Mouse (Mus musculus) limb, embryonic 10.5 days (tissue): ENCODE measurements at regions not wholly inside any gene's neighbourhood (a gene's known extent, or its start where the extent isn't known, plus 50 kb on each side); places are given as distances from the start of the nearest gene placed in this dataset.

Experiments used
- DNase-seq: peaks from one replicate; pipeline ENCODE4 v3.0.0-alpha.2; 2017; ENCODE audit warnings: low spot score
- H3K27ac ChIP-seq: fragments of 300-500 bp; sonication (generic); 2 replicates; pipeline ENCODE4 v1.5.1; 2016; ENCODE audit warnings: mild to moderate bottlenecking
- H3K27me3 ChIP-seq: fragments of 300-500 bp; sonication (generic); 2 replicates; pipeline ENCODE4 v1.6.1; 2016; ENCODE audit warnings: low read depth, mild to moderate bottlenecking; ENCODE audit not compliant: poor library complexity, severe bottlenecking
- H3K36me3 ChIP-seq: fragments of 300-500 bp; sonication (generic); 2 replicates; pipeline ENCODE4 v1.6.1; 2016; ENCODE audit warnings: mild to moderate bottlenecking, moderate library complexity
- H3K4me1 ChIP-seq: fragments of 300-500 bp; sonication (generic); 2 replicates; pipeline ENCODE4 v1.6.1; 2016
- H3K4me3 ChIP-seq: fragments of 300-500 bp; sonication (generic); 2 replicates; pipeline ENCODE4 v1.5.1; 2016; ENCODE audit warnings: mild to moderate bottlenecking, moderate library complexity
- H3K9me3 ChIP-seq: fragments of 300-500 bp; sonication (generic); replicated peaks from 2 replicates; pipeline ENCODE4 v1.6.1; 2016; ENCODE audit warnings: mild to moderate bottlenecking
- WGBS: fragments of 180-500 bp; shearing (Covaris S2); methylation state at CpG from one replicate; pipeline ENCODE4 v1.1.7; 2016; 5-methylcytosine and 5-hydroxymethylcytosine counted together

DNA sequence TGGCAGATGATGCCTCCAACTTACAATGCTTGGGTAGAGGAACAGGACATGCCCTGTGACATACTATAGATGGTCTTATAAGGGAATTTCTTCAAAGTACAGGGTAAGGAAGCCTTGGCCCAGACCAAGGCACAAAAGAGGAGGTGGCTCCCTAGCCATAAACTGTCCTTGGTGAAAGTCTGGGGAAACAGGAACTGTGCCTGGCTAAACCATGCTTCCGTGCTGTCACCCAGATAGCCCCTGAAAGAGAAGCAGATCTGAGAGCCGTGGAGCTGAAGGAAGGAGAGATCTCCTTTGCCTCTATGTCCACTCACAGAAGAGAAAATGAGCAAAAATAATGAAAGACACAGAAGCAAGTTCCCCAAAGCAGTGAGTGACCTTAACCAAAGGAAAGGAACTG, 248.0 kb downstream of the Tcerg1l start:
- Histone ChIP-seq H3K36me3 (no peaks in the 10 kb centered on the region), H3K27me3 (no peaks in the 10 kb centered on the region), H3K27ac (no peak overlapping the region), H3K4me1 (0 out of 2 replicates have a peak, but pooled peaks cover 3% of the 10 kb centered on the region), H3K9me3 (no peaks in the 10 kb centered on the region), H3K4me3 (no peak overlapping the region)
- 90% methylated on average over 2 of the region's 2 CpGs for WGBS
- no peak for DNase-seq

DNA sequence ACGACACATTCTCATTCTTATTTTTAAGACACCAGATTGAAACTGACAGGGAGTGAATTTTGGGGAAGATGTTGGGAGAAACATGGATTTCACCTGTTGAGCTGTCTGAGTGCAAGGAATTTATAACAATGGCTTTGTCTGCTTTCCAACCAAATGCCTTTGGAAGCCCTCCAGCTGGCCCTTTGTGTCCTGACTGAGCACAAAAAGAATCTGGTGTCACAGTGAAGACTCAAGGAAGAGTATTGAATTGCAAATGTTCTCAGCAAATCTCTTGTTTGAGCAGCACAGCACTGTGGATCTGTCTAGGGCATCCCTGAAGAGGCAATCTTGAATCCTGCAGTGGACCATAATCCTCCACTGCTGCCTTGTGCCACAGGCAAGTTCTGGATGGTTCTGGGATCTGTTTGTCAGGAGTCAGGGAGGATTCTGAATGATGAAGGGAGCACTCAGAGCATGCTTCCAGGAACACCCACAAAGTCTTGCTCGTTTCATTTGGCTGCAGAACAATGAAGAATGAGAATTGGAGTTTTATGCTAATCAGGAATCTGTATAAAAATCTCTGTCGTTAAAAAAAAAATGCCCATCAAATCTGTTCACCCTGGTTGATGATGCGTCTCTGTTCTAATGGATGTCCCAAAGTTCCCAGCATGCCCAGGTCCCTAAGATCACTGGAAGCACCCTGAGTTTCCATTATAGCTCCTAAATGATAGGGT, 243.9 kb downstream of the Tcerg1l start:
- Histone ChIP-seq H3K4me1 (0 out of 2 replicates have a peak, but pooled peaks cover 3% of the 10 kb centered on the region), H3K9me3 (no peaks in the 10 kb centered on the region), H3K27me3 (no peaks in the 10 kb centered on the region), H3K27ac (no peak overlapping the region), H3K36me3 (no peaks in the 10 kb centered on the region), H3K4me3 (no peak overlapping the region)
- 80% methylated on average over 4 of the region's 4 CpGs for WGBS
- no peak for DNase-seq
